Mouse (Mus musculus) G1E (cell line): ENCODE data around the gene Cep85l. TPM values are rescaled to one million over a fixed set of nuclear protein-coding genes. Genes with fewer than 3 reads are reported as not detected.

Experiments
- ATAC-seq: 2 replicates; pipeline ENCODE4 v1.8.0; 2016; ENCODE audit warnings: mild to moderate bottlenecking; ENCODE audit not compliant: insufficient number of reproducible peaks, poor library complexity, low FRiP score, severe bottlenecking; ENCODE audit errors: extremely low read depth
- DNase-seq: peaks from one replicate; pipeline ENCODE4 v3.0.0; 2012; ENCODE audit warnings: low spot score
- H3K27me3 ChIP-seq: 2 replicates; pipeline ENCODE4 v1.6.1; 2012; ENCODE audit warnings: mild to moderate bottlenecking, low read length, inconsistent platforms; ENCODE audit not compliant: insufficient read depth
- H3K36me3 ChIP-seq: replicated peaks from 2 replicates; pipeline ENCODE3; 2012; ENCODE audit warnings: mild to moderate bottlenecking, inconsistent platforms
- H3K4me1 ChIP-seq: 2 replicates; pipeline ENCODE4 v1.6.1; 2012; ENCODE audit warnings: low read depth, low read length, inconsistent platforms, mixed read lengths; ENCODE audit not compliant: insufficient read depth
- H3K4me3 ChIP-seq: 2 replicates; pipeline ENCODE4 v1.5.1; 2012; ENCODE audit warnings: low read depth, mild to moderate bottlenecking, inconsistent platforms, low read length, moderate library complexity, mixed read lengths
- H3K9me3 ChIP-seq: replicated peaks from 2 replicates; pipeline ENCODE4 v1.6.1; 2012; ENCODE audit warnings: inconsistent platforms
- CTCF ChIP-seq: IDR thresholded peaks from 2 replicates; pipeline ENCODE4 v1.5.1; 2012; ENCODE audit warnings: low read depth, low read length, inconsistent platforms, mixed read lengths
- GATA1 ChIP-seq: IDR thresholded peaks from 2 replicates; pipeline ENCODE4 v1.6.1; 2012; ENCODE audit warnings: borderline replicate concordance, low read length, inconsistent platforms, mixed read lengths
- GATA2 ChIP-seq: IDR thresholded peaks from 2 replicates; pipeline ENCODE4 v1.6.1; 2012; ENCODE audit warnings: low read depth, low read length, inconsistent platforms, borderline replicate concordance
- POLR2AphosphoS5 ChIP-seq: IDR thresholded peaks from 2 replicates; pipeline ENCODE4 v1.6.1; 2012; ENCODE audit warnings: low read depth, low read length, inconsistent platforms; ENCODE audit not compliant: insufficient replicate concordance
- TAL1 ChIP-seq: conservative IDR thresholded peaks from 2 replicates; pipeline ENCODE4 v1.6.1; 2012; ENCODE audit warnings: low read depth, low read length, inconsistent platforms, mixed read lengths
- polyA plus RNA-seq: library from polyadenylated mRNA; stranded (reverse); fragments of >175 nt; gene quantifications from 2 replicates; pipeline ENCODE4 v1.2.3, GENCODE M21; 2012
- total RNA-seq, 2 experiments: library from RNA; stranded (forward) in 1 of 2; stranded (reverse) in 1 of 2; fragments of 200-1000 nt in 1 of 2; fragments of >200 nt in 1 of 2; fragmentation: Nextera tagmentation in 1 of 2; gene quantifications; 2 replicates each; pipeline ENCODE4 v1.2.3; 2014 to 2017

Gene Cep85l
- total and polyA plus RNA-seq, 3 experiments, result 0.44 TPM; not detected in 2

GRCm38 (mm10) chr10:53234086-53234613 is 145.6 kb downstream of the Cep85l start:
- Histone ChIP-seq H3K36me3 (no peaks in the 10 kb centered on the region), H3K4me3 (no peak overlapping the region), H3K27me3 (no peaks in the 10 kb centered on the region), H3K4me1 (no peaks in the 10 kb centered on the region), H3K9me3 (no peaks in the 10 kb centered on the region)
- DNase-seq (no peak), ATAC-seq (no peak)
- no peak for TF ChIP-seq POLR2AphosphoS5
- TF ChIP-seq GATA1, result no peak
- no peak for TF ChIP-seq CTCF
- no peak for TF ChIP-seq GATA2
- no peak for TF ChIP-seq TAL1

GRCm38 (mm10) chr10:53230809-53231208 is 148.9 kb downstream of the Cep85l start:
- Histone ChIP-seq H3K4me3 (no peak overlapping the region), H3K9me3 (no peaks in the 10 kb centered on the region), H3K36me3 (no peaks in the 10 kb centered on the region), H3K27me3 (no peaks in the 10 kb centered on the region), H3K4me1 (no peaks in the 10 kb centered on the region)
- ATAC-seq (no peak), DNase-seq (no peak)
- TF ChIP-seq GATA1 (no peak), POLR2AphosphoS5 (no peak), CTCF (no peak), GATA2 (no peak)

GRCm38 (mm10) chr10:53229190-53229589 is 150.6 kb downstream of the Cep85l start:
- Histone ChIP-seq H3K4me3 (no peak overlapping the region), H3K9me3 (no peaks in the 10 kb centered on the region), H3K36me3 (no peaks in the 10 kb centered on the region), H3K27me3 (no peaks in the 10 kb centered on the region), H3K4me1 (no peaks in the 10 kb centered on the region)
- ATAC-seq (no peak), DNase-seq (no peak)
- TF ChIP-seq GATA1, result no peak

Other genes starting within 250 kb of the Cep85l start
- not detected in 2 replicates for gene Pln, start 42.3 kb downstream of the Cep85l start, total RNA-seq (2014; fragmentation: Nextera tagmentation)
- 0.12 TPM in 1 of 2 replicates, not detected in the other for gene Pln, start 42.3 kb downstream of the Cep85l start, total RNA-seq (2017)
- gene Pln, start 42.3 kb downstream of the Cep85l start, polyA plus RNA-seq, result not detected in 2 replicates
- 45.9 and 50.2 TPM in 2 replicates for gene Asf1a, start 216.8 kb upstream of the Cep85l start, total RNA-seq (2014; fragmentation: Nextera tagmentation)
- 33.8 and 56.9 TPM in 2 replicates for gene Asf1a, start 216.8 kb upstream of the Cep85l start, total RNA-seq (2017)
- gene Asf1a, start 216.8 kb upstream of the Cep85l start, polyA plus RNA-seq, result 4.5 and 4.6 TPM in 2 replicates